Mouse (Mus musculus) heart, postnatal 36 days (tissue): ENCODE measurements at regions not wholly inside any gene's neighbourhood (a gene's known extent, or its start where the extent isn't known, plus 50 kb on each side); places are given as distances from the start of the nearest gene placed in this dataset.
A peak's percentile ranks its signal among the peaks of the same experiment; 100 is the strongest.
"Not testable (repeated sequence)": the region's sequence is repeated elsewhere in the genome, so short reads cannot be mapped to it uniquely, and the experiment has no call there.

Source experiments
- DNase-seq, 2 experiments: peaks; one replicate each; pipeline ENCODE4 v3.0.0; 2021 to 2022
- intact Hi-C: fragments of 180-260 bp; cut with DNase I; formaldehyde crosslinking; loops from one replicate; pipeline ENCODE4 v1.15.1; 2025

DNA sequence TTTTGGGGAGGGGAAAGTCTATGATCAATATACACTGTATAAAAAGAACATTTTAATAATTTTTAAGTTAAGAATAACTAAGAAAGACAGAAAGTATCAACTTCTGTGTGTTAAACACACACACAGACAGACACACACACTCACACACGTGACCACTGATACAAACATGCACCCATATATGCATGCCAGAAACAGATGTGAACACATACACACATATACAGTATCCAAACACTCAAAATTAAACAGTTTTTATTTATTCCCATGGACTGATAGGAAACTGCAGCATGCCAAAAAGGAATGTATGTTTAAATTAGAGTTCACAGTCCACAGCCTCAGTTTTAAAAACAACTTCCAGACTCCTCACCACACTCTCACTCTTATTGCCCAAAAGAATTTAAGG lies 203.4 kb upstream of the Tbl1x start:
- intact Hi-C loops: no loop called here
- DNase-seq: no peak

- DNase-seq: peak; percentile 24 to 27
- intact Hi-C loops: loop anchor here (5.0 kb wide), 3 partner anchors 193 to 408 kb away; no protein-coding TSS in a partner anchor
These were observed 196.4 kb upstream of the Tbl1x start for GRCm38 (mm10) chrX:77314384-77314783.

DNA sequence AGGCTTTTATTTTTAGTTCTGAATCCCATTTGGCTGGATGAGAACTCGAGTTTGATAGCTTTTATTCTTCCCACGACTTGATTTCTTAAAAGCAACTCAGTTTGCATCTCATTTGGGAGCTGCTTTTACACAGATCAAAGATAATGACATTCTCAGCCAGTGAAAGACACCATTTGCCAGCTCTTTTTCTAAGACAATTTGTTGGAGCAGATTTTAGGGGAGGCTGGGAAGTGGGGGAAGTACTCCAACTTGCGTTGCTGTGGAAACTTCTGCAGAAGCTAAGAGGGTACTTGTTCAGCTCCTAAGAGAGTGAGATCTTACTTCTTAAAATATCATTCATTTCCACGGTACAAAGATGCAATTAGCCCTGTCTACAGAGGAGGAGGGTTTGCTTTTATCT lies 187.2 kb upstream of the Tbl1x start:
- intact Hi-C loops: loop anchor here (10.0 kb wide), 1 partner anchor 481 kb away; no protein-coding TSS in a partner anchor
- DNase-seq: no peak

GRCm38 (mm10) chrX:77353181-77353580 lies 157.6 kb upstream of the Tbl1x start:
- DNase-seq: no peak
- intact Hi-C loops: no loop called here

- intact Hi-C loops: no loop called here
- no peak for DNase-seq
These were observed 150.3 kb upstream of the Tbl1x start for GRCm38 (mm10) chrX:77360551-77360950.

GRCm38 (mm10) chrX:77361106-77361505 lies 149.7 kb upstream of the Tbl1x start:
- no peak for DNase-seq
- intact Hi-C loops: no loop called here

DNA sequence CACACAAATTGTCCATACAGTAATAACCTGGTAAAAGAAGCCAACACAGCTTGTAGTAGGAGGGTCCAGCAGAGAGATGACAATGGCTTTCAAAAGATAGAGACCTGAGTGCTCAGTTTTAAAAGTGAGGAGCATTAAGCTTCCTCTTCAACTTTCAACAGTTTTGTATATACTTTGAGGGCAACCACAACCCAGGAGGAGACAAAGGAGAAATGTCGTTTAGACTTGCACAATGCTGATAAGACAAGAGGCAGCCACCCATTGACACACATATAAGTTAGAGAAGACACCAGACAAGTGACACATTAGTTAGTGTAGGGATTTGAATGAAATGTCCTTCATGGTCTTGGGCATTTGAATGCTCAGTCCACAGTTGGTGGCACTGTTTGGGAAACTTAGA lies 147.2 kb upstream of the Tbl1x start:
- DNase-seq: no peak
- intact Hi-C loops: no loop called here

- intact Hi-C loops: no loop called here
- no peak for DNase-seq
These were observed 143.5 kb upstream of the Tbl1x start for GRCm38 (mm10) chrX:77367351-77367750.

- no peak for DNase-seq
- intact Hi-C loops: no loop called here
These were observed 123.5 kb upstream of the Tbl1x start for GRCm38 (mm10) chrX:77387271-77387670.

GRCm38 (mm10) chrX:77391760-77392446 lies 118.9 kb upstream of the Tbl1x start:
- intact Hi-C loops: no loop called here
- DNase-seq: no peak

DNA sequence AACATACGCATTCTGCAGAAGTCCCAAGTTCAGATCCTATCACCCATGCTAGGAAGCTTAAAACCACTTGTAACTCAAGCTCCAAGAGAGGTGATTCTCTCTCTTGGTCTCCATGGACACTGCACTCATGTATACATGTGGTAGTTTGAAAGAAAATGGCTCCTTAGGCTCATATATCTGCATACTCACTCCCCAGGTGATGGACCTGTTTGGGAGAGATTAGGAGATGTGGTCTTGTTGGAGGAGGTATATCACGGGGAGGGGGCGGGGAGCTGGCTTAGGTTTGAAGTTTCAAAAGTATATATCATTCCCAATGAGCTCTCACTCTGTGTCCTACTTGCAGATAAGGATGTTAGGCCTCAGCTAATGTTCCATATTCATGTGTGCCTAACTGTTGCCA lies 103.9 kb upstream of the Tbl1x start:
- no peak for DNase-seq
- intact Hi-C loops: no loop called here

DNA sequence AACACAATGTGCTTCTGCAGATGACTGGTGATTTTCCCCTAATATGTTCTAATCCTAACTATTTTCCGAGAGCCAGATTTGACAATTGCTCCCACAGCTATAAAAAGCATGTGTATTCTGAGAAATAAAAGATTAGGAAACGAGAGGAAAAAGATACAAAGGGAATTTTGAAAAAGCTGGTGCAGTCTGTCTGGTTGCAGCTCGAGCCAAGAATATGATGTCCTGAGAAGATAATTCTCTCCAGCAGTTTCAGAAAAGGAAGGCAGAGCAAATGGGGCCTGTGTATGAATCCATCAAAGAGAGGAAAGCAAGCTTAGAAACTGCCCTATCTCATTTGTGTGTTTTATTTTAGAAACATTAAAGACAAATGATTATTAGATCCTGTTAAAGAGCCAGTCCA lies 102.9 kb upstream of the Tbl1x start:
- no peak for DNase-seq
- intact Hi-C loops: no loop called here

GRCm38 (mm10) chrX:77409370-77409769 lies 101.4 kb upstream of the Tbl1x start:
- DNase-seq: peak; percentile 13 to 31
- intact Hi-C loops: no loop called here

GRCm38 (mm10) chrX:77410812-77411211 lies 100.0 kb upstream of the Tbl1x start:
- no peak for DNase-seq

DNA sequence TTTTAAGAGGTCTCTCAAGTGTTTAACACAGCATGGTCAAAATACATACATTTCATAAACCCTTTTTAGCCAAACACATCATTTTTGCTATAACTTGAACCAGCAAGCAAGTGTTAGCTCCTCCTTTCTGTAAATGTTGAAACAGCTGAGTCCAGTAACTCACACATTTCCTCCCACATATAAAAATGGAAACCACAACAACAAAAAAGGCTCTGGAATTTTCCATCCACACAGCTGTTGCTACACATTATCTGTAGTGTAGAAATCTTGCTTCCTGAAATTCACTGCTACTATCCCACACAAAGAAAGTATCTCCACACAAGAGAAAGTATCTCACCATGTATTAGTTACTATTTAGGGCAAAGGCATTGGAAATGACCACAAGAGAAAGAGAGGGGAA lies 96.7 kb upstream of the Tbl1x start:
- intact Hi-C loops: no loop called here
- no peak for DNase-seq

More at GRCm38 (mm10) chrX:77410812-77411211, 100.0 kb upstream of the Tbl1x start:
- intact Hi-C loops: no loop called here

DNA sequence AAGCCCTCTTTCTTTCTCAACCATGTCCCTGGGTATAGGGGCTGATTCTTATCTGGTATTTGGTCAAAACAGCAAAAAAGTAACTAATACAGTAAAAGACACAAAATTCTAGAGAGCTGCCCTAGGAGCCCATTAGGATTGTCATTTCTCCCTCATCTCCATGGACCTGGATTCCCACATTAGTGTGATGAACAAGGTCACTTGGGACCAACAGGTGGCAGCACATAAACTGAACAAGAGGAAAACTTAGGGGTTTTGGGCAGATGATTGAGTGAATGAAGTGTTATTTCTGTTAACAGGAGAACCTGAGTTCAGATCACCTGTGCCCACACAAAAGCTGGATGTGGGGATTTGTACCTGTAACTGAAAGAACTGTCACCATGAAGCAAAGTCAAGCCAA lies 93.0 kb upstream of the Tbl1x start:
- peak in 1 of 2 experiments; percentile 19 for DNase-seq
- intact Hi-C loops: no loop called here

GRCm38 (mm10) chrX:77422206-77422605 lies 88.6 kb upstream of the Tbl1x start:
- DNase-seq: no peak
- intact Hi-C loops: no loop called here

DNA sequence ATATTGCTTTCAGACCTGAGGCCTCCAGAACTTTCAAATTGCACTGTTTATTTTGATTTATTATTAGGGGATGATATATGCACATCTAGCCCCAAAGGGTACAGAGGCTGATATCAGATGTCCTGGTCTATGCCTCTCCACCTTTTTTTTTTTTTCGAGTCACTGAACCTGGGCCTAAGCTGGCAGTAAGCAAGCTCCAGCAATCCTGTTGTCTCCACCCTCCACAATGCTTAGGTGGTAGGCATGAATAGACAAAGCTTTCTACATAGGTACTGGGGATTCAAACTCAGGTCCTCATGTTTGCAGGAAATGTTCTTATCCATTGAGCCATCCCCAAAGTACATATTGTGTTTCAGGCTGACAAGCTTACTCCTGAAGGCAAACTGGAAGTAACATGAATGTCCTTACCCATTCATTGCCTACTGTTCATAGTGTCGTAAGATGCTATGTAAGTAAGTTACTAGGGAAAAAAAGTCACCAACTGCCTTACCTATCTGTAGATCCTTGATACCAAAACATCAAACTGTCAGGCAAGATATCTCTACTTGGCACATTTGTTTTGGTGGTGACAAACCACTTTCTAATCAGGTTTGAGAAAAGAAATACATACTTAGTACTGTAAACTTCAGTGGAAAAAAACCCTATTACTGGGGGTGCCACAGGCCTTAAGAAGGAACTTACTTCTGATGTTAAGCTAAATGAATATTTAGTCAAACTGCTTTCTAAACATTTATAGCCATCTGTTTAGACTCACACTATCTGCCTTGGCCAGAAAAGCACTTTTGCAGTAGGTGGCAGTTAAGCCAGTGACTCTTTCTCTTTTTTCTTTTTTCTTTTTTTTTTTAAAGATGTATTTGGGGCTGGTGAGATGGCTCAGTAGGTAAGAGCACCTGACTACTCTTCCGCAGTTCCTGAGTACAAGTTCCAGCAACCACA lies 85.8 kb upstream of the Tbl1x start:
- intact Hi-C loops: no loop called here

GRCm38 (mm10) chrX:77425728-77426102 lies 85.1 kb upstream of the Tbl1x start:
- DNase-seq, intact Hi-C loops: not testable (repeated sequence)

More for the DNA sequence above, 85.8 kb upstream of the Tbl1x start:
- no peak for DNase-seq

DNA sequence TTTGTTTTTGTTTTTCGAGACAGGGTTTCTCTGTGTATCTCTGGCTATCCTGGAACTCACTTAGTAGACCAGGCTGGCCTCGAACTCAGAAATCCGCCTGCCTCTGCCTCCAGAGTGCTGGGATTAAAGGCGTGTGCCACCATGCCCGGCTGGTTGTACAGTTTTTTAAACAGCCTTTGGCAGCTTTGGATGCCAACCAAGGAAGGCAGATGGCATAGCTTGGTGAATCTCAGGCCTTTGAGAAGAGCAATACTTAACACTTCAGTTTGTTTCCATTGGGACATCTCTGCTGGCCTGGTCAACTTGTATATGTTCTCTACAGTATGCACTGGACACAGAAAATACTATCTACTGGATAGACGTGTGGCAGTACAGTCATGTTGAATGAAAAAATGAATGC lies 84.0 kb upstream of the Tbl1x start:
- intact Hi-C loops, DNase-seq: not testable (repeated sequence)

DNA sequence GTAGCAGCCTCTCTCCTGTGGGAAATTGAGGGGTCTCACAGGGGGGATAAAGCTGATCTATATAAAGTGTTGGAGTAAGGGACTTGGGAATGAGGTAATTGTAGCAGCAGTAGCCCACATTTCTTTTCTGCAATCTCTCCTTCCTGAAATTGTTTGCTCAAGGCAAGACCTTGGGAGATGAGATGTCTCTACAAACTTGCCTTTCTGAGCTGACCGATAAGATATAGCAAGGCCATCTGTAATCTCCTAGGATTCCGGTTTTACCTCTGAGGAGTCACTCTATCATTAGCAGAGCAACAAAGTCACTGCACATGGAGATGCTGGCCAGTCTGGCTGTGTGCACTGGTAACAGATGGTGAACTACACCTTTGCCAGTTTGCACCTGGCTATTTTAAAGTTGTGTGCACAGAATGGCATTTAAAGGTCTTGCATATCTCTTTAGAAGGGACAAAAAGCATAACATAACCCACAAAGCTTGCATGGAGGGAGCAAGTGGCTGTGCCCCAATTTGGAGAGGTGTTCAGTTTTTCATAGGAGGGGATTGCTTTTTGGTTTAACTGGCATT lies 78.7 kb upstream of the Tbl1x start:
- intact Hi-C loops: loop anchor here (5.0 to 10.0 kb wide), 2 partner anchors 205 to 283 kb away; no protein-coding TSS in a partner anchor
- DNase-seq: no peak
